Mouse (Mus musculus) WW6 (cell line): ENCODE measurements at regions not wholly inside any gene's neighbourhood (a gene's known extent, or its start where the extent isn't known, plus 50 kb on each side); places are given as distances from the start of the nearest gene placed in this dataset.
A peak's percentile ranks its signal among the peaks of the same experiment; 100 is the strongest.
"Not testable (repeated sequence)": the region's sequence is repeated elsewhere in the genome, so short reads cannot be mapped to it uniquely, and the experiment has no call there.

Experiments used
- DNase-seq: peaks from one replicate; pipeline ENCODE4 v3.0.0-alpha.2; 2013; ENCODE audit warnings: low read depth, low spot score

GRCm38 (mm10) chr6:140816359-140816758 is 87.3 kb downstream of the Gm11077 start:
- DNase-seq: peak; percentile 16

GRCm38 (mm10) chr6:140816831-140817230 is 87.7 kb downstream of the Gm11077 start:
- no peak for DNase-seq

- DNase-seq: no peak
Measured at GRCm38 (mm10) chr6:140819451-140819878, 90.4 kb downstream of the Gm11077 start.

- no peak for DNase-seq
Measured at GRCm38 (mm10) chr6:140826522-140826921, 97.4 kb downstream of the Gm11077 start.

- no peak for DNase-seq
Measured at GRCm38 (mm10) chr6:140827651-140828050, 98.6 kb downstream of the Gm11077 start.

GRCm38 (mm10) chr6:140843292-140843991 is 114.4 kb downstream of the Gm11077 start:
- no peak for DNase-seq

- no peak for DNase-seq
Measured at GRCm38 (mm10) chr6:140847165-140847564, 118.1 kb downstream of the Gm11077 start.

GRCm38 (mm10) chr6:140852420-140852819 is 123.3 kb downstream of the Gm11077 start:
- no peak for DNase-seq

GRCm38 (mm10) chr6:140853508-140853907 is 124.4 kb downstream of the Gm11077 start:
- peak; percentile 57 for DNase-seq

- DNase-seq: no peak
Measured at GRCm38 (mm10) chr6:140854691-140855090, 125.6 kb downstream of the Gm11077 start.

GRCm38 (mm10) chr6:140856468-140857117 is 127.5 kb downstream of the Gm11077 start:
- DNase-seq: no peak

- no peak for DNase-seq
Measured at GRCm38 (mm10) chr6:140857118-140857746, 128.1 kb downstream of the Gm11077 start.

GRCm38 (mm10) chr6:140869523-140869922 is 140.4 kb downstream of the Gm11077 start:
- DNase-seq: not testable (repeated sequence)

GRCm38 (mm10) chr6:140874831-140875230 is 145.7 kb downstream of the Gm11077 start:
- no peak for DNase-seq

- DNase-seq: no peak
Measured at GRCm38 (mm10) chr6:140883651-140884050, 154.6 kb downstream of the Gm11077 start.

- no peak for DNase-seq
Measured at GRCm38 (mm10) chr6:140888610-140889009, 159.5 kb downstream of the Gm11077 start.

- no peak for DNase-seq
Measured at GRCm38 (mm10) chr6:140890060-140890459, 161.0 kb downstream of the Gm11077 start.

GRCm38 (mm10) chr6:140890591-140890990 is 161.5 kb downstream of the Gm11077 start:
- no peak for DNase-seq

GRCm38 (mm10) chr6:140894467-140894866 is 165.4 kb downstream of the Gm11077 start:
- no peak for DNase-seq

- no peak for DNase-seq
Measured at GRCm38 (mm10) chr6:140895441-140895840, 166.4 kb downstream of the Gm11077 start.

- no peak for DNase-seq
Measured at GRCm38 (mm10) chr6:140897111-140897510, 168.0 kb downstream of the Gm11077 start.

GRCm38 (mm10) chr6:140924319-140924981 is 195.4 kb downstream of the Gm11077 start:
- DNase-seq: no peak
